Mouse (Mus musculus): ENCODE measurements around the gene Spin1. TPM values are rescaled to one million over a fixed set of nuclear protein-coding genes. Genes with fewer than 3 reads are reported as not detected.
"Not testable (repeated sequence)": the region's sequence is repeated elsewhere in the genome, so short reads cannot be mapped to it uniquely, and the experiment has no call there.

Gene Spin1
- polyA plus RNA-seq, 1 experiment from 2014 or later, result 127 TPM

GRCm38 (mm10) chr13:51074081-51074680 is 26.5 kb upstream of the Spin1 start:
- ChIA-PET POLR2A (interaction anchor here (0.7 to 1.2 kb wide), 3 partner anchors 9 to 24 kb away, joined by 3 to 5 read pairs (median 5); no protein-coding TSS in a partner anchor), CTCF (interaction anchor here (1.5 kb wide), 1 partner anchor 28 kb away, joined by 3 read pairs; no protein-coding TSS in a partner anchor)
- no peak for TF ChIP-seq CTCF (IDR thresholded peaks at IDR 0.05)
- peak; percentile 25 for DNase-seq (ENCODE audit: low read depth, low spot score)
- in situ Hi-C loops (cut with MboI; ENCODE audit: low pct_unique_long_range_greater_than_20kb), result loop anchor here (5.0 kb wide), 1 partner anchor 57 kb away; no protein-coding TSS in a partner anchor
- H3K27me3 ChIP-seq, result no peaks in the 10 kb centered on the region
- ATAC-seq, result peak; percentile 33

GRCm38 (mm10) chr13:51076191-51076590 is 24.5 kb upstream of the Spin1 start:
- ATAC-seq; H3K27me3 ChIP-seq; CTCF ChIA-PET; DNase-seq (ENCODE audit: low read depth, low spot score); POLR2A ChIA-PET; in situ Hi-C loops (cut with MboI; ENCODE audit: low pct_unique_long_range_greater_than_20kb): not testable (repeated sequence)

- H3K27me3 ChIP-seq; DNase-seq (ENCODE audit: low read depth, low spot score); ATAC-seq; POLR2A ChIA-PET; CTCF ChIA-PET; in situ Hi-C loops (cut with MboI; ENCODE audit: low pct_unique_long_range_greater_than_20kb): not testable (repeated sequence)
These were observed 22.1 kb upstream of the Spin1 start for GRCm38 (mm10) chr13:51078586-51078985.

GRCm38 (mm10) chr13:51080801-51081200 is 19.9 kb upstream of the Spin1 start:
- ATAC-seq (no peak), DNase-seq (ENCODE audit: low read depth, low spot score) (no peak)
- no peak for TF ChIP-seq CTCF (IDR thresholded peaks at IDR 0.05)
- in situ Hi-C loops (cut with MboI; ENCODE audit: low pct_unique_long_range_greater_than_20kb), result no loop called here
- no peaks in the 10 kb centered on the region for H3K27me3 ChIP-seq
- ChIA-PET CTCF (no interaction called here), POLR2A (no interaction called here)

GRCm38 (mm10) chr13:51084241-51084640 is 16.4 kb upstream of the Spin1 start:
- ATAC-seq (no peak), DNase-seq (ENCODE audit: low read depth, low spot score) (no peak)
- TF ChIP-seq CTCF (IDR thresholded peaks at IDR 0.05), result no peak
- no peaks in the 10 kb centered on the region for H3K27me3 ChIP-seq
- ChIA-PET POLR2A (interaction anchor here (0.7 to 1.6 kb wide), 2 partner anchors 10 to 12 kb away, joined by 5 read pairs; no protein-coding TSS in a partner anchor), CTCF (interaction anchor here (1.3 to 1.8 kb wide), 2 partner anchors 10 to 14 kb away, joined by 3 to 4 read pairs; no protein-coding TSS in a partner anchor)
- in situ Hi-C loops (cut with MboI; ENCODE audit: low pct_unique_long_range_greater_than_20kb), result no loop called here

- DNase-seq (ENCODE audit: low read depth, low spot score), result no peak
- ATAC-seq, result no peak
- in situ Hi-C loops (cut with MboI; ENCODE audit: low pct_unique_long_range_greater_than_20kb), result no loop called here
- TF ChIP-seq CTCF (IDR thresholded peaks at IDR 0.05), result no peak
- H3K27me3 ChIP-seq, result no peaks in the 10 kb centered on the region
- ChIA-PET CTCF (no interaction called here), POLR2A (no interaction called here)
These were observed 14.7 kb upstream of the Spin1 start for GRCm38 (mm10) chr13:51085941-51086340.

- no peaks in the 10 kb centered on the region for H3K27me3 ChIP-seq
- ATAC-seq (no peak), DNase-seq (ENCODE audit: low read depth, low spot score) (no peak)
- no peak for TF ChIP-seq CTCF (IDR thresholded peaks at IDR 0.05)
- in situ Hi-C loops (cut with MboI; ENCODE audit: low pct_unique_long_range_greater_than_20kb), result no loop called here
- POLR2A ChIA-PET, result no interaction called here
- CTCF ChIA-PET, result interaction anchor here (0.9 kb wide), 2 partner anchors 11 to 137 kb away, joined by 3 read pairs; no protein-coding TSS in a partner anchor
These were observed 13.4 kb upstream of the Spin1 start for GRCm38 (mm10) chr13:51087253-51087652.

- ATAC-seq (no peak), DNase-seq (ENCODE audit: low read depth, low spot score) (no peak)
- no peaks in the 10 kb centered on the region for H3K27me3 ChIP-seq
- no peak for TF ChIP-seq CTCF (IDR thresholded peaks at IDR 0.05)
- in situ Hi-C loops (cut with MboI; ENCODE audit: low pct_unique_long_range_greater_than_20kb), result no loop called here
- CTCF ChIA-PET, result interaction anchor here (0.9 kb wide), 1 partner anchor 10 kb away, joined by 3 read pairs; no protein-coding TSS in a partner anchor
- POLR2A ChIA-PET, result no interaction called here
These were observed 12.5 kb upstream of the Spin1 start for GRCm38 (mm10) chr13:51088207-51088606.

- in situ Hi-C loops (cut with MboI; ENCODE audit: low pct_unique_long_range_greater_than_20kb), result no loop called here
- DNase-seq (ENCODE audit: low read depth, low spot score) (no peak), ATAC-seq (no peak)
- CTCF ChIA-PET, result no interaction called here
- no peak for TF ChIP-seq CTCF (IDR thresholded peaks at IDR 0.05)
- H3K27me3 ChIP-seq, result no peaks in the 10 kb centered on the region
- POLR2A ChIA-PET, result interaction anchor here (0.7 kb wide), 1 partner anchor 629 kb away, joined by 3 read pairs; no protein-coding TSS in a partner anchor
These were observed 11.6 kb upstream of the Spin1 start for GRCm38 (mm10) chr13:51089058-51089457.

GRCm38 (mm10) chr13:51090105-51090661 is 10.5 kb upstream of the Spin1 start:
- in situ Hi-C loops (cut with MboI; ENCODE audit: low pct_unique_long_range_greater_than_20kb), result no loop called here
- DNase-seq (ENCODE audit: low read depth, low spot score), result no peak
- no peak for ATAC-seq
- no peaks in the 10 kb centered on the region for H3K27me3 ChIP-seq
- CTCF ChIA-PET, result interaction anchor here (1.1 kb wide), 1 partner anchor 10 kb away, joined by 3 read pairs; no protein-coding TSS in a partner anchor
- POLR2A ChIA-PET, result interaction anchor here (0.9 kb wide), 1 partner anchor 16 kb away, joined by 3 read pairs; no protein-coding TSS in a partner anchor
- TF ChIP-seq CTCF (IDR thresholded peaks at IDR 0.05), result no peak

GRCm38 (mm10) chr13:51093430-51093829 is 7.2 kb upstream of the Spin1 start:
- no peak for TF ChIP-seq CTCF (IDR thresholded peaks at IDR 0.05)
- in situ Hi-C loops (cut with MboI; ENCODE audit: low pct_unique_long_range_greater_than_20kb), result no loop called here
- CTCF ChIA-PET, result interaction anchor here (1.4 kb wide), 1 partner anchor 9 kb away, joined by 4 read pairs; no protein-coding TSS in a partner anchor
- POLR2A ChIA-PET, result no interaction called here
- ATAC-seq (no peak), DNase-seq (ENCODE audit: low read depth, low spot score) (no peak)
- H3K27me3 ChIP-seq, result no peaks in the 10 kb centered on the region

Data from Patski (cell line).